Mouse (Mus musculus) ovary, postnatal 14 days (tissue): Measurements from ENCODE around the gene Shc1.
A peak's percentile ranks its signal among the peaks of the same experiment; 100 is the strongest.

Source experiments
- DNase-seq: peaks from one replicate; pipeline ENCODE4 v3.0.0; 2022; ENCODE audit warnings: low spot score

The Shc1 gene

GRCm38 (mm10) chr3:89390111-89390515, 28.1 kb upstream of the Shc1 start:
- DNase-seq: no peak

GRCm38 (mm10) chr3:89390699-89391662, 27.3 kb upstream of the Shc1 start:
- no peak for DNase-seq

- no peak for DNase-seq
These were observed 26.4 kb upstream of the Shc1 start for GRCm38 (mm10) chr3:89391663-89392511.

- DNase-seq: no peak
These were observed 25.4 kb upstream of the Shc1 start for GRCm38 (mm10) chr3:89392871-89393311.

GRCm38 (mm10) chr3:89393605-89394004, 24.6 kb upstream of the Shc1 start:
- DNase-seq: peak; percentile 98

- peak; percentile 80 for DNase-seq
These were observed 24.0 kb upstream of the Shc1 start, which contains the start of gene Zbtb7b for GRCm38 (mm10) chr3:89394006-89394893. TSS of gene Zbtb7b (minus strand) at chr3:89394776.

GRCm38 (mm10) chr3:89394894-89395256, 23.4 kb upstream of the Shc1 start:
- DNase-seq: no peak

- DNase-seq: no peak
These were observed 22.8 kb upstream of the Shc1 start for GRCm38 (mm10) chr3:89395419-89395805.

GRCm38 (mm10) chr3:89395806-89396653, 22.2 kb upstream of the Shc1 start:
- no peak for DNase-seq

- no peak for DNase-seq
These were observed 21.6 kb upstream of the Shc1 start for GRCm38 (mm10) chr3:89396654-89397005.

- no peak for DNase-seq
These were observed 16.9 kb upstream of the Shc1 start for GRCm38 (mm10) chr3:89401329-89401728.

- DNase-seq: no peak
These were observed 15.6 kb upstream of the Shc1 start, which contains the start of gene Lenep for GRCm38 (mm10) chr3:89402693-89403092. TSS of gene Lenep (minus strand) at chr3:89402793.

GRCm38 (mm10) chr3:89406887-89407286, 11.4 kb upstream of the Shc1 start:
- DNase-seq: no peak

GRCm38 (mm10) chr3:89408448-89408847, 9.8 kb upstream of the Shc1 start:
- no peak for DNase-seq

GRCm38 (mm10) chr3:89409701-89410100, 8.5 kb upstream of the Shc1 start:
- DNase-seq: no peak

- no peak for DNase-seq
These were observed 7.4 kb upstream of the Shc1 start for GRCm38 (mm10) chr3:89410864-89411263.

GRCm38 (mm10) chr3:89411490-89412393, 6.5 kb upstream of the Shc1 start, which contains the start of gene Flad1:
TSS of gene Flad1 (minus strand) at chr3:89411870.
- DNase-seq: peak; percentile 100

- DNase-seq: no peak
These were observed 2.1 kb upstream of the Shc1 start for GRCm38 (mm10) chr3:89416158-89416557.

- DNase-seq: no peak
These were observed 1.1 kb upstream of the Shc1 start for GRCm38 (mm10) chr3:89417131-89417530.

GRCm38 (mm10) chr3:89417840-89418169, 438 bp upstream of the Shc1 start:
- no peak for DNase-seq
